Mouse (Mus musculus) heart, postnatal 0 days (tissue): Measurements from ENCODE around the gene Stk38l. TPM values are rescaled to one million over a fixed set of nuclear protein-coding genes. Genes with fewer than 3 reads are reported as not detected.
A peak's percentile ranks its signal among the peaks of the same experiment; 100 is the strongest.

Experiments used
- ATAC-seq: fragments of 200-750 bp; cut with Nextera tagmentation; 2 replicates; pipeline ENCODE4 v1.8.0; 2017; ENCODE audit warnings: low read depth, moderate number of reproducible peaks, moderate library complexity; ENCODE audit not compliant: insufficient read depth
- DNase-seq: peaks from one replicate; pipeline ENCODE4 v3.0.0-alpha.2; 2016; ENCODE audit warnings: low spot score
- H3K27ac ChIP-seq: fragments of 300-500 bp; sonication (generic); 2 replicates; pipeline ENCODE4 v1.5.1; 2014; ENCODE audit warnings: low read depth, mild to moderate bottlenecking
- H3K27me3 ChIP-seq: fragments of 300-500 bp; sonication (generic); 2 replicates; pipeline ENCODE4 v1.6.1; 2014; ENCODE audit warnings: low read length, mixed read lengths; ENCODE audit not compliant: control insufficient read depth, insufficient read depth
- H3K36me3 ChIP-seq: fragments of 300-500 bp; sonication (generic); replicated peaks from 2 replicates; pipeline ENCODE4 v1.6.1; 2014; ENCODE audit warnings: low read length, mixed read lengths; ENCODE audit not compliant: control insufficient read depth, insufficient read depth
- H3K4me1 ChIP-seq: fragments of 300-500 bp; sonication (generic); 2 replicates; pipeline ENCODE4 v1.6.1; 2014; ENCODE audit warnings: antibody characterized with exemption; ENCODE audit not compliant: control insufficient read depth, insufficient read depth
- H3K4me2 ChIP-seq: fragments of 300-500 bp; sonication (generic); 2 replicates; pipeline ENCODE4 v1.6.1; 2014; ENCODE audit warnings: low read depth, mild to moderate bottlenecking, low read length, moderate library complexity
- H3K4me3 ChIP-seq: fragments of 300-500 bp; sonication (generic); 2 replicates; pipeline ENCODE4 v1.5.1; 2014; ENCODE audit warnings: low read depth, low read length
- H3K9ac ChIP-seq: fragments of 300-500 bp; sonication (generic); replicated peaks from 2 replicates; pipeline ENCODE4 v1.6.1; 2014; ENCODE audit warnings: low read depth, low read length, mixed read lengths
- H3K9me3 ChIP-seq: fragments of 300-500 bp; sonication (generic); replicated peaks from 2 replicates; pipeline ENCODE4 v1.6.1; 2016; ENCODE audit warnings: low read length; ENCODE audit not compliant: control insufficient read depth
- CTCF ChIP-seq: IDR thresholded peaks from 2 replicates; pipeline ENCODE4 v1.5.1; 2016; ENCODE audit warnings: antibody characterized with exemption, control low read depth, low read depth
- EP300 ChIP-seq: IDR thresholded peaks from 2 replicates; pipeline ENCODE4 v1.6.1; 2016; ENCODE audit warnings: antibody characterized with exemption, low read depth
- WGBS: fragments of 180-500 bp; shearing (Covaris S2); extraction: QIAGEN DNeasy Blood & Tissue Kit; methylation state at CpG from one replicate; pipeline ENCODE4 v1.1.7; 2014; 5-methylcytosine and 5-hydroxymethylcytosine counted together
- polyA plus RNA-seq: library from polyadenylated mRNA; unstranded; fragments of >200 nt; fragmentation: Nextera tagmentation; extraction: Ambion mirVana; gene quantifications from 2 replicates; pipeline ENCODE4 v1.2.1, GENCODE M21; 2015
- total RNA-seq: library from RNA; depleted of rRNA; stranded (reverse); fragments of >200 nt; gene quantifications from 2 replicates; pipeline ENCODE4 v1.2.3, GENCODE M21; 2014; ENCODE audit warnings: low replicate concordance; rRNA removed

Gene Stk38l
- total RNA-seq = 9.9 and 13.4 TPM in 2 replicates
- 17.7 and 20.5 TPM in 2 replicates for polyA plus RNA-seq

GRCm38 (mm10) chr6:146724581-146725383 lies at the start of gene Stk38l:
Gene Stk38l, plus strand, starts transcription at chr6:146724995.
- Histone ChIP-seq H3K4me3 (peak within 1 kb of the TSS; percentile 70), H3K27me3 (no peaks in the 10 kb centered on the region), H3K4me1 (peaks cover 16% of the 10 kb centered on the region), H3K27ac (peak within 1 kb of the TSS; percentile 82), H3K9me3 (no peaks in the 10 kb centered on the region), H3K36me3 (no peaks in the 10 kb centered on the region; the same call in 1 of the 2 replicates), H3K4me2 (peak within 1 kb of the TSS; percentile 62), H3K9ac (peak within 1 kb of the TSS; percentile 78)
- peak; percentile 97 for ATAC-seq
- TF ChIP-seq EP300 (peak; percentile 99), CTCF (no peak)
- 2% methylated on average over 66 of the region's 87 CpGs for WGBS
- peak; percentile 94 for DNase-seq

- 34% methylated on average over 10 of the region's 10 CpGs for WGBS
- peaks cover 33% of the 10 kb centered on the region for H3K4me1 ChIP-seq
- no peaks in the 10 kb centered on the region for H3K9me3 ChIP-seq
- no peak overlapping the region for H3K27ac ChIP-seq
- ATAC-seq = no peak
- H3K36me3 ChIP-seq = no peaks in the 10 kb centered on the region
- no peak overlapping the region for H3K4me2 ChIP-seq
- TF ChIP-seq EP300 = no peak
- no peak for TF ChIP-seq CTCF
- H3K9ac ChIP-seq = no peak overlapping the region
- DNase-seq = no peak
- no peak overlapping the region for H3K4me3 ChIP-seq
- H3K27me3 ChIP-seq = no peaks in the 10 kb centered on the region
Observed at GRCm38 (mm10) chr6:146676904-146677303, 47.9 kb upstream of the Stk38l start.

DNA sequence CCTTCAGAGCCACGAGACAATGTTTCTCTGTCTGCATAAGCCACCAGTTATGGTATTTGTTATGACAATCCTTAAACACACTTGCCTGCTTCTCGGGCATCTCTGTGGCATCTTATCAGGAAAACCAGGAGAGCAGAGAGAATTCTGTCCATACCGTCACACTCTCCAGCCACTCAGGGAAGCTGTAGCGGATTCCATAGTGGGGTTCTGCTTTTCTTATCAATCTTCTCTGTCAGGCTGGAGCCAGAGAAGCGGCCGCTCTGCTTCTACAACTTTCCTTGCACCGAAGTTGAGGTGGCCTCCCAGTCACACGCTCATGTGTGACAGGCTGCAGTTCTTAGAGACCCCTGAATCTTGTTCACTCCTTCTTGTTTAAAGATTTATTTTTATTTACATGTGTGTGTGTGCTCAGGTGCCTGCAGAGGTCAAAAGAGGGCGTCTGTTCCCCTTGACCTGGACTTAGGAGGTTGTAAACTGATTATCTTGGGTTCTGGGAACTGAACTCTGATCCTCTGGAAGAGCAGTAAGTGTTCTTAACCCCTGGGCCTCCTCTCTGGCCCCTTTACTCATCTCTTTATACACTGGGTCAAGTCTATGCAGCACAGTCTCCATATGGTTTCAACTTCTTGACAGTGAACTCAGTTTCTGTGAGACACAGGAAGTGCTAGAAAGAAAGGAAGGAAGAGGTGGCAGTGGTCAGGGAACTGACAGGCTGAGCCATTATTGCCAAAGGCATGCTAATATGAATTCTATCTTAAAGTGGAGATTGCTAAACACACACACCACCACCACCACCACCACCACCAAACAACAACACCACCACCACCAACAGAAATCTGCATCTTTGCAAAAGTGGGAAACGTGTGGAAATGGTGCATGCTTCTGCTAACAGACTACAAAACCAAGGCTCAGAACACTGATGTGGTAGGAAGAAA lies 46.4 kb upstream of the Stk38l start:
- Histone ChIP-seq H3K27me3 (no peaks in the 10 kb centered on the region), H3K27ac (peak overlapping the region; percentile 64), H3K9me3 (no peaks in the 10 kb centered on the region), H3K4me1 (peaks cover 34% of the 10 kb centered on the region), H3K4me3 (no peak overlapping the region), H3K36me3 (no peaks in the 10 kb centered on the region), H3K9ac (peak overlapping the region; percentile 18; the same call in 1 of the 2 replicates), H3K4me2 (no peak overlapping the region)
- WGBS = 28% methylated on average over 10 of the region's 10 CpGs
- ATAC-seq (no peak), DNase-seq (no peak)
- no peak for TF ChIP-seq EP300
- TF ChIP-seq CTCF = no peak

DNA sequence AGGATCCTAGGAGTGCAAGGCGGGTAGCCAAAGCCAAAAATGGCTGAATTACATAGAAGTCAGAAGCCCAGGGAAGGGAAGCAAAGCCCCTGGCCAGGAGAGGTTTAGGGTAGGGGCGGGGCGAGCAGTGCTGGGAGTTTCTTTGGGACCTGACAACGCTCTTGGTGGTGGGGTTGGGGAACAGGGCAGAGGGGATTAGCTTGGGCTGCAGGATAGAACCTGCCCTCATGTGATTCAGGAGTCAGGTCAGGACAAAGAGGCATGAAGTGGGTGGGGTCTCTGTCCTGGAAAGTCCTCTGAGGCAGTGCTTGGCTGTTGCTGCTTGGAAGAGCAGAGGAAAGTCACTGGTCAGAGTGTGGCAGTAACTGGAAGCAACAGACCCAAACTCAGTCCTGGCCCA lies 40.9 kb upstream of the Stk38l start:
- H3K4me3 ChIP-seq = no peak overlapping the region
- H3K27ac ChIP-seq = peak overlapping the region; percentile 75
- H3K4me2 ChIP-seq = no peak overlapping the region
- H3K36me3 ChIP-seq = no peaks in the 10 kb centered on the region
- WGBS = 77% methylated on average over 4 of the region's 4 CpGs
- TF ChIP-seq CTCF (no peak), EP300 (no peak)
- DNase-seq (no peak), ATAC-seq (no peak)
- H3K4me1 ChIP-seq = peaks cover 41% of the 10 kb centered on the region
- peaks cover under 1% of the 10 kb centered on the region; the same call in 1 of the 2 replicates for H3K9me3 ChIP-seq
- no peaks in the 10 kb centered on the region for H3K27me3 ChIP-seq
- H3K9ac ChIP-seq = no peak overlapping the region

DNA sequence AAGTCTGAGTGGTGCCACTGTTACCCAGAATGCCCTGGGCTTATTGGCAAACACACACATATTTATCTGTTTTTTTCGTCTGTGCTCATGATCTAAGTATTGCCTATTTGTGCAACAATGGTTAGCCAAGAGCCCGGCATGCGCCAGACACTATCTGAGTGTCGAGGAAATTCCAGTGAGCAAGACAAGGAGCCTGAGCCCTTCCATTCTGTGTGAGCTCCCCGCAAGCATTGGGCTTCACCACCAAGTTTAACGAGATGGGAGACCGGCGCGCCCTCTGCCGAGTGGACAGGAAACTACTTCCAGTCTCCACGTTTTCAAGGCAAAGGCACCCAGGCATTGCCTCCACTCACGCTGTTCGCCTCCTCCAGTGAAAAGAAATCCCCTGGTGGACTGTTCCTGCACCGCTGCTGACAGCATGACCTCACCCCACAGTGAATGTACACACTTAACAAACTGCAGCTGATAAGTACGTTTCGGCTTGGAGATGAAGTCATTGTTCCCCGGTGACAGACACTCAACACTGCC lies 39.0 kb upstream of the Stk38l start:
- DNase-seq (peak; percentile 92), ATAC-seq (peak; percentile 91)
- Histone ChIP-seq H3K4me2 (peak overlapping the region; percentile 32; the same call in 1 of the 2 replicates), H3K36me3 (no peaks in the 10 kb centered on the region), H3K4me3 (no peak overlapping the region), H3K27ac (peak overlapping the region; percentile 93), H3K9me3 (peaks cover 7% of the 10 kb centered on the region), H3K9ac (no peak overlapping the region), H3K4me1 (peaks cover 37% of the 10 kb centered on the region), H3K27me3 (no peaks in the 10 kb centered on the region)
- TF ChIP-seq CTCF (peak; percentile 72), EP300 (no peak)
- WGBS = 7% methylated on average over 17 of the region's 17 CpGs
